Mouse (Mus musculus) heart, embryonic 10.5 days (tissue): ENCODE measurements at regions not wholly inside any gene's neighbourhood (a gene's known extent, or its start where the extent isn't known, plus 50 kb on each side); places are given as distances from the start of the nearest gene placed in this dataset.

Experiments used
- DNase-seq: peaks from one replicate; pipeline ENCODE4 v3.0.0-alpha.2; 2017; ENCODE audit warnings: low spot score
- H3K27ac ChIP-seq: fragments of 300-500 bp; sonication (generic); 2 replicates; pipeline ENCODE4 v1.5.1; 2016; ENCODE audit warnings: mild to moderate bottlenecking
- H3K27me3 ChIP-seq: fragments of 300-500 bp; sonication (generic); 2 replicates; pipeline ENCODE4 v1.6.1; 2016; ENCODE audit warnings: mild to moderate bottlenecking; ENCODE audit not compliant: poor library complexity, insufficient read depth, severe bottlenecking
- H3K36me3 ChIP-seq: fragments of 300-500 bp; sonication (generic); 2 replicates; pipeline ENCODE4 v1.6.1; 2016; ENCODE audit warnings: mild to moderate bottlenecking, moderate library complexity
- H3K4me1 ChIP-seq: fragments of 300-500 bp; sonication (generic); 2 replicates; pipeline ENCODE4 v1.6.1; 2016; ENCODE audit warnings: mild to moderate bottlenecking
- H3K4me3 ChIP-seq: fragments of 300-500 bp; sonication (generic); 2 replicates; pipeline ENCODE4 v1.5.1; 2016; ENCODE audit warnings: mild to moderate bottlenecking, moderate library complexity
- H3K9me3 ChIP-seq: fragments of 300-500 bp; sonication (generic); 2 replicates; pipeline ENCODE4 v1.6.1; 2016; ENCODE audit warnings: mild to moderate bottlenecking, moderate library complexity
- WGBS: fragments of 180-500 bp; shearing (Covaris S2); methylation state at CpG from one replicate; pipeline ENCODE4 v1.1.7; 2016; 5-methylcytosine and 5-hydroxymethylcytosine counted together

GRCm38 (mm10) chr12:25273631-25274305 lies 176.8 kb upstream of the Id2 start:
- no peaks in the 10 kb centered on the region for H3K9me3 ChIP-seq
- H3K4me1 ChIP-seq = peaks cover 43% of the 10 kb centered on the region
- H3K4me3 ChIP-seq = no peak overlapping the region
- H3K27me3 ChIP-seq = no peaks in the 10 kb centered on the region
- no peaks in the 10 kb centered on the region for H3K36me3 ChIP-seq
- no peak for DNase-seq
- WGBS = 76% methylated on average over 6 of the region's 6 CpGs
- H3K27ac ChIP-seq = no peak overlapping the region

- 0 out of 2 replicates have a peak overlapping the region, but pooled peaks have one; percentile 30 for H3K27ac ChIP-seq
- no peaks in the 10 kb centered on the region for H3K9me3 ChIP-seq
- no peak overlapping the region for H3K4me3 ChIP-seq
- H3K36me3 ChIP-seq = no peaks in the 10 kb centered on the region
- peaks cover 4% of the 10 kb centered on the region; the same call in 1 of the 2 replicates for H3K27me3 ChIP-seq
- 46% methylated on average over 3 of the region's 3 CpGs for WGBS
- no peak for DNase-seq
- peaks cover 47% of the 10 kb centered on the region for H3K4me1 ChIP-seq
Measured at GRCm38 (mm10) chr12:25272752-25273125, 175.8 kb upstream of the Id2 start.

GRCm38 (mm10) chr12:25272114-25272751 lies 175.3 kb upstream of the Id2 start:
- peaks cover 4% of the 10 kb centered on the region; the same call in 1 of the 2 replicates for H3K27me3 ChIP-seq
- H3K4me1 ChIP-seq = peaks cover 48% of the 10 kb centered on the region
- H3K4me3 ChIP-seq = no peak overlapping the region
- 0 out of 2 replicates have a peak overlapping the region, but pooled peaks have one; percentile 30 for H3K27ac ChIP-seq
- no peak for DNase-seq
- no peaks in the 10 kb centered on the region for H3K36me3 ChIP-seq
- H3K9me3 ChIP-seq = no peaks in the 10 kb centered on the region
- WGBS = 56% methylated on average over 6 of the region's 6 CpGs

- Histone ChIP-seq H3K4me1 (peaks cover 66% of the 10 kb centered on the region), H3K36me3 (no peaks in the 10 kb centered on the region), H3K4me3 (no peak overlapping the region), H3K27me3 (peaks cover 10% of the 10 kb centered on the region; the same call in 1 of the 2 replicates), H3K27ac (0 out of 2 replicates have a peak overlapping the region, but pooled peaks have one; percentile 4), H3K9me3 (no peaks in the 10 kb centered on the region)
- WGBS = 49% methylated on average over 3 of the region's 3 CpGs
- DNase-seq = no peak
Measured at GRCm38 (mm10) chr12:25269878-25270277, 172.9 kb upstream of the Id2 start.

- H3K36me3 ChIP-seq = no peaks in the 10 kb centered on the region
- 0 out of 2 replicates have a peak overlapping the region, but pooled peaks have one; percentile 43 for H3K27ac ChIP-seq
- WGBS = 67% methylated on average over 18 of the region's 18 CpGs
- peaks cover 60% of the 10 kb centered on the region for H3K4me1 ChIP-seq
- no peak for DNase-seq
- peaks cover 10% of the 10 kb centered on the region; the same call in 1 of the 2 replicates for H3K27me3 ChIP-seq
- no peaks in the 10 kb centered on the region for H3K9me3 ChIP-seq
- no peak overlapping the region for H3K4me3 ChIP-seq
Measured at GRCm38 (mm10) chr12:25268871-25269850, 172.2 kb upstream of the Id2 start.

- 0 out of 2 replicates have a peak overlapping the region, but pooled peaks have one; percentile 25 for H3K27ac ChIP-seq
- no peak overlapping the region for H3K4me3 ChIP-seq
- H3K27me3 ChIP-seq = peaks cover 10% of the 10 kb centered on the region; the same call in 1 of the 2 replicates
- H3K4me1 ChIP-seq = peaks cover 55% of the 10 kb centered on the region
- WGBS = 59% methylated on average over 7 of the region's 7 CpGs
- no peaks in the 10 kb centered on the region for H3K9me3 ChIP-seq
- DNase-seq = no peak
- no peaks in the 10 kb centered on the region for H3K36me3 ChIP-seq
Measured at GRCm38 (mm10) chr12:25268323-25268722, 171.4 kb upstream of the Id2 start.

GRCm38 (mm10) chr12:25267572-25268115 lies 170.7 kb upstream of the Id2 start:
- no peak for DNase-seq
- Histone ChIP-seq H3K4me1 (peaks cover 48% of the 10 kb centered on the region), H3K4me3 (no peak overlapping the region), H3K27ac (0 out of 2 replicates have a peak overlapping the region, but pooled peaks have one; percentile 17), H3K36me3 (no peaks in the 10 kb centered on the region), H3K27me3 (peaks cover 10% of the 10 kb centered on the region; the same call in 1 of the 2 replicates), H3K9me3 (no peaks in the 10 kb centered on the region)
- WGBS = 89% methylated on average over 13 of the region's 13 CpGs

- WGBS = 57% methylated on average over 17 of the region's 17 CpGs
- no peak overlapping the region for H3K4me3 ChIP-seq
- no peak for DNase-seq
- peak overlapping the region; percentile 69 for H3K27ac ChIP-seq
- no peaks in the 10 kb centered on the region for H3K36me3 ChIP-seq
- H3K27me3 ChIP-seq = peaks cover 10% of the 10 kb centered on the region; the same call in 1 of the 2 replicates
- peaks cover 43% of the 10 kb centered on the region for H3K4me1 ChIP-seq
- H3K9me3 ChIP-seq = no peaks in the 10 kb centered on the region
Measured at GRCm38 (mm10) chr12:25266701-25267571, 170.0 kb upstream of the Id2 start.

- no peaks in the 10 kb centered on the region for H3K36me3 ChIP-seq
- WGBS = 60% methylated on average over 11 of the region's 11 CpGs
- H3K4me1 ChIP-seq = peaks cover 43% of the 10 kb centered on the region
- no peak for DNase-seq
- H3K27me3 ChIP-seq = peaks cover 10% of the 10 kb centered on the region; the same call in 1 of the 2 replicates
- H3K27ac ChIP-seq = peak overlapping the region; percentile 18; the same call in 1 of the 2 replicates
- no peaks in the 10 kb centered on the region for H3K9me3 ChIP-seq
- H3K4me3 ChIP-seq = no peak overlapping the region
Measured at GRCm38 (mm10) chr12:25265560-25266525, 168.9 kb upstream of the Id2 start.

- 89% methylated on average over 13 of the region's 13 CpGs for WGBS
- DNase-seq = no peak
- no peak overlapping the region for H3K4me3 ChIP-seq
- no peak overlapping the region for H3K27ac ChIP-seq
- no peaks in the 10 kb centered on the region for H3K36me3 ChIP-seq
- peaks cover 10% of the 10 kb centered on the region; the same call in 1 of the 2 replicates for H3K27me3 ChIP-seq
- no peaks in the 10 kb centered on the region for H3K9me3 ChIP-seq
- H3K4me1 ChIP-seq = peaks cover 39% of the 10 kb centered on the region
Measured at GRCm38 (mm10) chr12:25265066-25265465, 168.1 kb upstream of the Id2 start.

GRCm38 (mm10) chr12:25264408-25264807 lies 167.5 kb upstream of the Id2 start:
- peaks cover 10% of the 10 kb centered on the region; the same call in 1 of the 2 replicates for H3K27me3 ChIP-seq
- no peaks in the 10 kb centered on the region for H3K36me3 ChIP-seq
- WGBS = 77% methylated on average over 3 of the region's 3 CpGs
- H3K27ac ChIP-seq = no peak overlapping the region; the same call in 1 of the 2 replicates
- H3K9me3 ChIP-seq = no peaks in the 10 kb centered on the region
- H3K4me1 ChIP-seq = peaks cover 32% of the 10 kb centered on the region
- H3K4me3 ChIP-seq = no peak overlapping the region
- no peak for DNase-seq
